Mouse (Mus musculus): ENCODE results near the gene Rpn1.

Gene Rpn1

GRCm38 (mm10) chr6:88065116-88065515 lies 19.2 kb upstream of the Rpn1 start:
- DNase-seq (ENCODE audit: low read depth, low spot score) = no peak

- no peak for DNase-seq (ENCODE audit: low read depth, low spot score)
These were observed 18.3 kb upstream of the Rpn1 start for GRCm38 (mm10) chr6:88065968-88066367.

- DNase-seq (ENCODE audit: low read depth, low spot score) = no peak
These were observed 16.6 kb upstream of the Rpn1 start for GRCm38 (mm10) chr6:88067722-88068121.

GRCm38 (mm10) chr6:88068739-88069138 lies 15.5 kb upstream of the Rpn1 start:
- DNase-seq (ENCODE audit: low read depth, low spot score) = no peak

GRCm38 (mm10) chr6:88070468-88070867 lies 13.8 kb upstream of the Rpn1 start:
- no peak for DNase-seq (ENCODE audit: low read depth, low spot score)

GRCm38 (mm10) chr6:88071216-88071615 lies 13.1 kb upstream of the Rpn1 start:
- no peak for DNase-seq (ENCODE audit: low read depth, low spot score)

GRCm38 (mm10) chr6:88074752-88075554 lies 9.3 kb upstream of the Rpn1 start:
- peak; percentile 97 for DNase-seq (ENCODE audit: low read depth, low spot score)

GRCm38 (mm10) chr6:88075960-88076517 lies 8.2 kb upstream of the Rpn1 start:
- DNase-seq (ENCODE audit: low read depth, low spot score) = no peak

- DNase-seq (ENCODE audit: low read depth, low spot score) = no peak
These were observed 1.2 kb upstream of the Rpn1 start for GRCm38 (mm10) chr6:88083095-88083494.

- no peak for DNase-seq (ENCODE audit: low read depth, low spot score)
These were observed 610 bp upstream of the Rpn1 start for GRCm38 (mm10) chr6:88083672-88084071.

- no peak for DNase-seq (ENCODE audit: low read depth, low spot score)
These were observed 4.7 kb downstream of the Rpn1 start for GRCm38 (mm10) chr6:88088971-88089370.

GRCm38 (mm10) chr6:88095377-88095776 lies 11.1 kb downstream of the Rpn1 start:
- DNase-seq (ENCODE audit: low read depth, low spot score) = no peak

GRCm38 (mm10) chr6:88102096-88102495 lies 17.8 kb downstream of the Rpn1 start:
- DNase-seq (ENCODE audit: low read depth, low spot score) = no peak

- peak; percentile 85 for DNase-seq (ENCODE audit: low read depth, low spot score)
These were observed 21.7 kb downstream of the Rpn1 start for GRCm38 (mm10) chr6:88105783-88106611.

- no peak for DNase-seq (ENCODE audit: low read depth, low spot score)
These were observed 22.4 kb downstream of the Rpn1 start for GRCm38 (mm10) chr6:88106612-88107123.

GRCm38 (mm10) chr6:88107661-88108535 lies 23.6 kb downstream of the Rpn1 start:
- no peak for DNase-seq (ENCODE audit: low read depth, low spot score)

- DNase-seq (ENCODE audit: low read depth, low spot score) = no peak
These were observed 28.9 kb downstream of the Rpn1 start for GRCm38 (mm10) chr6:88113139-88113538.

GRCm38 (mm10) chr6:88114414-88114813 lies 30.1 kb downstream of the Rpn1 start:
- no peak for DNase-seq (ENCODE audit: low read depth, low spot score)

- no peak for DNase-seq (ENCODE audit: low read depth, low spot score)
These were observed 32.3 kb downstream of the Rpn1 start for GRCm38 (mm10) chr6:88116347-88117183.

- no peak for DNase-seq (ENCODE audit: low read depth, low spot score)
These were observed 32.9 kb downstream of the Rpn1 start for GRCm38 (mm10) chr6:88117184-88117575.
